Mouse (Mus musculus) MN1 (cell line): Measurements from ENCODE around the gene Tyw3.
"Not testable (repeated sequence)": the region's sequence is repeated elsewhere in the genome, so short reads cannot be mapped to it uniquely, and the experiment has no call there.

ENCODE experiments used
- DNase-seq: peaks from one replicate; pipeline ENCODE4 v3.0.0-alpha.2; 2016; ENCODE audit warnings: low spot score

Gene Tyw3

GRCm38 (mm10) chr3:154596934-154597554 is at the start of gene Tyw3:
Gene Tyw3 (minus strand): TSS chr3:154597104.
- DNase-seq: peak; percentile 93

DNA sequence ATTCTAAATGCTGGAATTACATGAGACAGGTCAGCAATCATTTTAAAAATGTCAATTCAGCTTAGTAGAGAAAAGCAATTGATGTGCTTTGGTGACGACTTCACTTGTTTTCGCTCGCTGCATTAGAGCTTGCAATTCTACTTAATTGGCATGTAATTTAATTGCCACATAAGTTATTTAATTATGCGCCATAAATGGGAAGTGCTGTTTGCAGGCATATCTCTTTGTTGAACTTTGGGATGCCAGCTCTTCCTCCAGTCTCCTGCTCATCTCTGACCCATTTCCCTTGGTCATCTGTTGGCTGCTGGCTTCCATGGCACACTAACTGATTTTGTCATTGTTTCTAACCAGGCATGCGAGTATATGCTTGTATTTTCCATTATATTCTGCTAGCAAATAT is 36.2 kb upstream of the Tyw3 start:
- peak; percentile 66 for DNase-seq

DNA sequence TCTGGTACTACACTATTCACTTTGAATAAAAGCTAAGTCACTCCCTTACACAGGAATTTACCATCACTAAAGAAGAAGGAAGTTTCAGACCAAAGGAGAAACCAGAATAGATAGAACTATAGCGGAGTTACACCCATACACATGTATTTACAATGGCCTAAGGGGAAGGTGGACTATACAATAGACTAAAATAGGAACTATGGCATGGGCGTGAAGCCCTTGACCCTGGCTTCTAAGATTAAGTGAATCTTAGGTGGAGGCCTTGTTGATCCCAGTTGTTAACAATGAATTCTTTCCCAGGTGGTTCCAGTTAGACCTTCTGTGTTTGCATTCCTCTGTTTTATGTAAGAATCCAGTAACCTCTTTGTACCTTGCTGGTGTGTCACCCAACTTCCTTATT is 34.4 kb upstream of the Tyw3 start:
- DNase-seq: not testable (repeated sequence)

- no peak for DNase-seq
These were observed 31.4 kb upstream of the Tyw3 start for GRCm38 (mm10) chr3:154628284-154628683.

- DNase-seq: no peak
These were observed 19.2 kb upstream of the Tyw3 start for GRCm38 (mm10) chr3:154616106-154616505.

DNA sequence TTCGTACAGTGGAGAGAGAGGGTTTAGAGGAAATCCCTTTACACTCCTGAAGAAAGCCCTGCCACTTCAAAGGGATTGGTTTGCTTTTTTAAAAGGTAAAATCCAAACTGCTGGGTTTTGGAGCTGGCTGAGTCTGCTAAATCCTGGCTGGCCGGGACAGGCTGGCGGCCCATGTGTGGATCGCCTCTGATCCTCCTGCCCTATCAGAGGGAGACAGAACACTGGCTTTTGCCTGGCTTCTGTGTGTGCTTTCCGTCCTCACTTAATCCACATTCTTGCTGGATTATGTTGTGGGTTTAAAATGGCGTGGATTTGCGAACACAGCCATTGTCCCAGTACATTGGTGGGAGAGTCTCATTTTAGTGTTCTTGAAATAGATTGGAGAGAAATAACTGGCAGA is 18.4 kb upstream of the Tyw3 start:
- no peak for DNase-seq

GRCm38 (mm10) chr3:154614771-154615170 is 17.9 kb upstream of the Tyw3 start:
- DNase-seq: no peak

DNA sequence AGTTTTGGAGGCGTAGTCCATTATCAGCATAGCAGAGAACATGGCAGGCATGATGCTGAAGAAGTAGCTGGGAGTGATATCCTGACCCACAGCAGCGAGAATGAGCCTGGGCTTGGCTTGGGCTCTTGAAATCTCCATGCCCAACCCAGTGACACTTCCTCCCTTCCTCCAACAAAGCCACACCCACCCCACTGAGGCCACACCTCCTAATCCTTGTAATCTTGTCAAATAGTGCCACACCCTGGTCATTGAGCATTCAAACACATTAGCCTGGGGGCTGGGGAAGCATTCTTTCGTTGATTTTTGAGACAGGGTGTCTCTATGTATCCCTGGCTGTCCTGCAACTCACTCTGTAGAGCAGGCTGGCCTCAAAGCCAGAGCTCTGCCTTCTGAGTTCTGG is 15.0 kb upstream of the Tyw3 start:
- no peak for DNase-seq

- no peak for DNase-seq
These were observed 11.0 kb upstream of the Tyw3 start for GRCm38 (mm10) chr3:154607896-154608295.

GRCm38 (mm10) chr3:154604871-154605270 is 8.0 kb upstream of the Tyw3 start:
- no peak for DNase-seq

DNA sequence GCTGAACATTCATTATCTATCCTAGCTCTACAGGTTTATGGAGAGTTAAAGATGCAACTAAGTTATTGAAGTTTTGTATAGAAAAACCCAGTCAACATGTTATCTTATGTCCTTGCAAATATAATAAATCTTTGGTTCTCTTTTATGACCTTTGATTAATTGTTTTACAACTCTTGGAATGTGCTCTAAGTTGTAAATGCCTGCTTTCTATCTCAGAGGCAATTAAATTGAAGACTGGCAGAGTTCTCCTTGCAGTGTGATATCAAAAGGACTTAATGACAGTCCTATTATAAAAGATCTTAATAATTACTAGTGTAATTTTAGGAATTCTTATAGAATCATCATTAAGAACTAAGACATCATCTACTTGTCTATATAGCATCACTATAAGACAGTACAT is 5.2 kb upstream of the Tyw3 start:
- DNase-seq: no peak

DNA sequence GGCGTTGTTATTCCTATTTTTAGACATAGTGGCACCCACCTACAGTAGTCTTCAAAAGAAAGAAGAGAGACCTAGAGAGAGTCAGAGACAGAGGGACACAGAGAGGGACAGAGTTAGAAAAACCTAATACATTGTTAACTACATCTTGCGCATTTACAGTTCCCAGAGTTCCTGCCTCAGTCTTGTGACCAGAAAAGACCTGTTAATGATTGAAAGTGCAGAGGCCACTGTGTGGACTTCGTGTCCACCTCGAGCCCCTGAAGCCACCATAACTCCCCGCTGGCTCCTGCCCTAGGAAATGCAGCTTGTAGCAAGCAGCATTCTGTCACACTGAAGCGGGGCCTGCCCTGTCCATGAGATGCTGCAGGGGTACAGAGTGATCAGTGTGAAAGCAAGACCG is 657 bp upstream of the Tyw3 start:
- peak; percentile 7 for DNase-seq

GRCm38 (mm10) chr3:154596488-154596933 is 393 bp downstream of the Tyw3 start, which contains the start of gene Cryz:
Gene Cryz (plus strand): TSS chr3:154596711.
- peak; percentile 92 for DNase-seq

GRCm38 (mm10) chr3:154594156-154594555 is 2.7 kb downstream of the Tyw3 start:
- no peak for DNase-seq

DNA sequence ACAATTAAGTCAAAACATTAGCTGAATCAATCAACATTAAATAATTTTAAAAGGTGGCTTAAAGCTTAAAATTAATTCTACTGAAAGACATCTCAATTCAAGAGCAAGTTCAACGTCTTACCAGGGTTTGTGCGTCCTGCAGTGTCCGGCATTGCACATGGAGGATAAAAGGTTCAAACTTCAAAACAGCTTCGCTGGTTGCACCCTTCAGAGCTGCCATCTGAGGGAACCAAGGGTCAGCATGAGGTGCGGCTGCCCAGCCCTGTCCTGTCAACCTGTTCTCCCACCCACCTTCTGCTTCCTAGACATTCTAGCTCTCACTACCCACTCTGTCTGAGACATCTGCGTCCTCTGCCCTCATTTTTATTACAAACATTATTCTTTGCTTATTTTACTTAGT is 3.3 kb downstream of the Tyw3 start:
- no peak for DNase-seq

DNA sequence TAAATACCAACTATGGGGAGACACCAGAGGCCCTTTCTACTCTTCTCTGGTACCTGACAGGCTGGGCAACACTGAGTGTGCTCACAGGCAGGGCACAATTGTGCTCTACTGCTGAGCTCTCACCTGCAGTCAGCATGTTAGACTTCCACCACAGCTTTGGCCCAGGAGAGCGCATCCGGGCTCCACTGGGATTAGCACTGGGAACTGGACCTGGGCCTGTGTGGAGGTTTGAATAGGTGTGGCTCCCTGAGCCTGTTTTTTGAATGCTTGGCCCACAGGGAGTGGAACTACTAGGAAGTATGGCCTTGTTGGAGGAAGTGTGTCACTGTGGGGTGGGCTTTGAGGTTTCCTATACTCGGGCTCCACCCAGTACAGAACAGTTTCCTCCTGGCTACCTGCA is 5.3 kb downstream of the Tyw3 start:
- DNase-seq: no peak

DNA sequence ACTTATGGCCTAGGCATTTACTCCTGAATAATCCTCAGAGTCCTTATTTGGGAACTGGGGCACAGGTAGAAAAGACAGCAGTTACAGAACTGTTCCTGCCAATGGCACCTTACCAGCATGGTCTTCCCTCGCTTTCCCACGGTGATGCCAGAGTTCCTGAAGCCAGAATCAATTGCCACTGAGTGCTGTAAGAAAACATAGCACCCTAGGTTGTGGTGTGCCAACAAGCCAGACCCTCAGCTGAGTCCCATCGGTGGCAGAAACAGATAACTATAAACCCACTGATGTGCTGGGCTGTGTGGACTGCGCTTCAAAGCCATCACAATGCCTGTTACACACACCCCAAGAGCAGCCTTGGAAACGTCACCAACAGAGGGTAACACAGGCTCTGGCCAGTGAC is 5.9 kb downstream of the Tyw3 start:
- DNase-seq: no peak

DNA sequence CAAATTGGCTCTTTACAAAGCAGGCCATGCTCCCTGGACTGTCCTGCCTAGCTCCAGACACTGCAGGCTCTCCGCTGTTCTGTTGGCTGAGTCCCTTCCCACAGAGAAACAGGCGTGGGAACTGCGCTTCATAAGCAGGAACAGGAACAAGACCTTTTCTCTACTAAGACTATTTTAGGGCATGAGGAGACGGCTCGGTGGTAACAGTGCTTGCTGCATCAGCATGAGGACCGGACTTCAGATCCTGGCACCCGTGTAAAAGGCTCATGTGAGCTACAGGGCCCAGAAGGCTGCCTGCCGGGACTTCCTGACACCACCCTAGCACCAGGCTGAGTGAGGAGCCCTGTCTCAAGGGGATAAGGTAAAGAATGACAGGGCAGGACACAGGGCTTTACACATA is 12.6 kb downstream of the Tyw3 start:
- DNase-seq: no peak

DNA sequence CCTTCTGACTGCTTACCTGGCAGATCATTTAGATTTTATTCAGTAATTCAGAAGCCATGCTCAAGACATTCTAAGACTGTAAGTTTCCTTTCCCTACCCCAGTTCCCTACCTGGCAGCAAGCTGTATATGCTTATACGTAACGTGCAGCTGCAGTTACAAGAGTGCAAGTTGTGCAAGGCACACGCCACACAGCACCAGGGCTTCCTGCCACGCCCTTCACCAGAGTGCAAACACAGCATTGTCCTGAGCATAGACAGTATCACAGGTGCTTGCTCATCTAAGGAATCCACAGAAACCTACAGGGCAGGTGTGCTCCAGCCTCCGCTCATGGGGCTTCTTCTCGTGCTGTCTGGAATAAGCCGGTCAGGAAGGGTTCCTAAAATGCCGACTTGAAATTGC is 19.0 kb downstream of the Tyw3 start:
- DNase-seq: no peak

GRCm38 (mm10) chr3:154573666-154574065 is 23.2 kb downstream of the Tyw3 start:
- DNase-seq: no peak

DNA sequence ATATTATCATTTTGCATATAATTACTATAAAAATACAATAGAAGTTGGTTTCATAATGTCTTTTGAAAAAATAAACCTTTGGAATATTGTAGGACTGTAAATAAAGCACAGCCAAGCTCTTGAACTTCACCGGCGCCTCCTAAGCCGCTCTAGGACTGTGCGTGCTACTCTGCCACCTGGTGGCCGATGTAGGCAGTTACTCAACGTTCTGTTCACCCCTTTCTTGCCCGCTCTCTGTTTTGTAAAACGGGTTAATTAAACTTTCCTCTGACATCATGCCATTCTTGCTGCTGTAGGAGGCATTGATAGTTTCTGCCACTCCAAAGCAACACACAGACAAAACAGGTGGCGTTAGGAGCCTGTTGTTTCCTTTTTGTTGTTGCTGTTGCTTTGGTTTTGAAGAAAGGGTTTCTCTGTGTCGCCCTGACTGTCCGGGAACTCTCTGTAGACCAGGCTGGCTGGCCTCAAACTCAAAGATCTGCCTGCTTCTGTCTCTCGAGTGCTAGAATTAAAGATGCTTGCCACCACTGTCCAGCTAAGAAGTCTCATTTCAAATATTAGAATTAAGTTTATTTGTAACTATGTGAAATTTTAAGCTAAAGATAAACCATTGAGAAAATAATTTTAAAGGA is 24.4 kb downstream of the Tyw3 start:
- DNase-seq: peak; percentile 64

DNA sequence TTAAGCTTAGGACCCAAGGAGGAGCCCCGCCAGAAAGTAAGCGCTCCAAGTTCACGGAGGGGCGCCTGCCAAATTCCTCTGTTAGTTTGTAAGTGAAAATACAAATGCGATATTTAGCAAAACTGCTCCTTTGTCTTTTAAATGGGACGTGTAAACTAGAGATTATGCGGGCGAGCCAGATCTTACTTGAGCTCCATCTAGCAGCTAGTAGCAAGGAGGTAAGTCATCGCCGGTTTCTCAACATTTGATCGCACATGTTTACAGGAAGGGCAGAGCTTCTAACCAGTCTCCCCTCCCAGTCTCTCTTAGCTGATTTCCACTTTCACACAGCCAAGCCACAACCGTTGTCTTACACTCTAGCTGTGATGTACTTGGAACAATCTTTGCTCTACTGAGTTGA is 26.1 kb downstream of the Tyw3 start:
- no peak for DNase-seq

GRCm38 (mm10) chr3:154570029-154570575 is 26.8 kb downstream of the Tyw3 start:
- no peak for DNase-seq

GRCm38 (mm10) chr3:154565437-154565836 is 31.5 kb downstream of the Tyw3 start:
- no peak for DNase-seq
